Mouse (Mus musculus): ENCODE measurements at regions not wholly inside any gene's neighbourhood (a gene's known extent, or its start where the extent isn't known, plus 50 kb on each side); places are given as distances from the start of the nearest gene placed in this dataset.

DNA sequence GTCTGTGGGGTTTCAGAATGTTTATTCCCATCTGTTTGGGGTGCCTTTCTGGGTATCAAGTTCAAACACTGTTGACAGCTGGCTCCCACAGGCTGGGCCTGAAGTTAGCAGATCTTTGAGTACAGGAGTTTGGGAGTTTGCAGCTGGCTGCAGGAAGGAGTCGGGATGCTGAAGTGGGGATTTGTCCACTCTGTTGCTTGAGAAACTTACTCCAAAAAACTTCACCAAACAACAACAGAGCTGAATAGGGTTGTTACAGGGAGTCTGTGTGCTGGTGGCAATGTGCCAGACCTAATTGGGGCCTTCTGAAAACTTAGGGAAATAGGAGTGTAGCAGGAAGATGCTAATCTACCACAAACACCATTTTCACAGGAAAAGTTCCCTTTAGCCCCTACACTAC lies 51.1 kb upstream of the Ttc29 start:
- TF ChIP-seq CTCF (IDR thresholded peaks at IDR 0.05; ENCODE audit: low read depth) (no peak), EP300 (IDR thresholded peaks at IDR 0.05; ENCODE audit: low read depth) (no peak)
